Comparison of ENCODE assay signal across 9 mouse cellular contexts in genomic region chrX:73869334-73869733, GRCm38 (mm10). TPM values are rescaled to one million over a fixed set of nuclear protein-coding genes. Genes with fewer than 3 reads are reported as not detected.
DNase-seq lines count a peak whose midpoint lies in the region; ATAC-seq lines count a peak whose summit lies in the region.
"Had no signal": no experiment of that assay in that cellular context is flagged by ENCODE, and none has a peak within 500 bp of the region (broad histone marks: within the 10 kb centered on the region; RNA-seq: fewer than 3 reads in every experiment).

No protein-coding gene starts in this region.

- 6% methylated on average over 5 of the region's 5 CpGs for WGBS in liver, embryonic 13.5 days (ENCODE audit: insufficient replicate concordance)
- WGBS in liver, embryonic 12.5 days (ENCODE audit: insufficient replicate concordance), result 6% methylated on average over 5 of the region's 5 CpGs

- no peaks in the 10 kb centered on the region for H3K27me3 ChIP-seq in liver, embryonic 13.5 days
- peaks cover 15% of the 10 kb centered on the region; the same call in 1 of the 2 replicates for H3K27me3 ChIP-seq in liver, embryonic 12.5 days (replicated peaks)

- H3K4me3 ChIP-seq in liver, embryonic 13.5 days (replicated peaks), result no peak overlapping the region
- H3K4me3 ChIP-seq in liver, embryonic 12.5 days, result no peak overlapping the region

- no peak for ATAC-seq in liver, embryonic 13.5 days (ENCODE audit: low read depth)
- ATAC-seq in liver, embryonic 12.5 days, result no peak

- H3K4me1 ChIP-seq in liver, embryonic 13.5 days (replicated peaks), result peaks cover 22% of the 10 kb centered on the region
- peaks cover 15% of the 10 kb centered on the region; the same call in 1 of the 2 replicates for H3K4me1 ChIP-seq in liver, embryonic 12.5 days

- H3K9ac ChIP-seq in liver, embryonic 13.5 days, result no peak overlapping the region
- no peak overlapping the region for H3K9ac ChIP-seq in liver, embryonic 12.5 days
- H3K9ac ChIP-seq: liver, embryonic 14.5 days had no signal

- peak; percentile 22 for DNase-seq in liver, embryonic 13.5 days
- peak; percentile 23 for DNase-seq in Muller cell, postnatal 12 days (ENCODE audit: inconsistent ontology term)
- DNase-seq in embryo, embryonic 10 days (ENCODE audit: low spot score), result peak; percentile 57
- DNase-seq in retina, embryonic 14.5 days (ENCODE audit: low spot score), result peak; percentile 66
- DNase-seq in right cerebral cortex, postnatal 36 days (ENCODE audit: low spot score in 2 of 2), result no peak
- no peak for DNase-seq in right cerebral cortex, postnatal 10 days (ENCODE audit: low spot score in 2 of 2)

- no peak overlapping the region for H3K27ac ChIP-seq in liver, embryonic 13.5 days
- no peak overlapping the region for H3K27ac ChIP-seq in liver, embryonic 12.5 days
- H3K27ac ChIP-seq: liver, embryonic 14.5 days had no signal

- H3K4me2 ChIP-seq in liver, embryonic 13.5 days, result no peak overlapping the region
- H3K4me2 ChIP-seq in liver, embryonic 12.5 days, result no peak overlapping the region

- H3K36me3 ChIP-seq in liver, embryonic 13.5 days, result no peaks in the 10 kb centered on the region
- no peaks in the 10 kb centered on the region for H3K36me3 ChIP-seq in liver, embryonic 12.5 days

- H3K9me3 ChIP-seq in liver, embryonic 13.5 days (replicated peaks), result no peaks in the 10 kb centered on the region
- no peaks in the 10 kb centered on the region for H3K9me3 ChIP-seq in liver, embryonic 12.5 days (replicated peaks)

RNA-seq across cellular contexts. Expression of gene Avpr2, which starts 22.6 kb away (rescaled TPM):
- polyA plus RNA-seq in liver, embryonic 13.5 days (2015; fragmentation: Nextera tagmentation; extraction: Ambion mirVana), result 0.06 and 0.10 TPM in 2 replicates
- 0.08 and 0.13 TPM in 2 replicates for polyA plus RNA-seq in liver, embryonic 12.5 days (2016; fragmentation: Nextera tagmentation; extraction: Ambion mirVana)
- polyA plus RNA-seq: heart, embryonic 14.5 days had no signal

RNA-seq across cellular contexts. Expression of gene L1cam, which starts 26.6 kb away (rescaled TPM):
- 0.16 and 0.19 TPM in 2 replicates for polyA plus RNA-seq in liver, embryonic 13.5 days (2015; fragmentation: Nextera tagmentation; extraction: Ambion mirVana)
- polyA plus RNA-seq in liver, embryonic 12.5 days (2016; fragmentation: Nextera tagmentation; extraction: Ambion mirVana), result 0.11 and 0.38 TPM in 2 replicates

RNA-seq across cellular contexts. Expression of gene Pdzd4, which starts 44.6 kb away (rescaled TPM):
- 0.06 and 0.07 TPM in 2 replicates for polyA plus RNA-seq in liver, embryonic 13.5 days (2015; fragmentation: Nextera tagmentation; extraction: Ambion mirVana)
- 0.14 and 0.25 TPM in 2 replicates for polyA plus RNA-seq in liver, embryonic 12.5 days (2016; fragmentation: Nextera tagmentation; extraction: Ambion mirVana)

RNA-seq across cellular contexts. Expression of gene Arhgap4, which starts 52.3 kb away (rescaled TPM):
- 4.7 and 4.8 TPM in 2 replicates for polyA plus RNA-seq in liver, embryonic 13.5 days (2015; fragmentation: Nextera tagmentation; extraction: Ambion mirVana)
- polyA plus RNA-seq in liver, embryonic 12.5 days (2016; fragmentation: Nextera tagmentation; extraction: Ambion mirVana), result 7.1 and 8.6 TPM in 2 replicates

RNA-seq across cellular contexts. Expression of gene Naa10, which starts 52.4 kb away (rescaled TPM):
- polyA plus RNA-seq in liver, embryonic 13.5 days (2015; fragmentation: Nextera tagmentation; extraction: Ambion mirVana), result 129 and 131 TPM in 2 replicates
- 140 and 148 TPM in 2 replicates for polyA plus RNA-seq in liver, embryonic 12.5 days (2016; fragmentation: Nextera tagmentation; extraction: Ambion mirVana)

Comparison
In these comparisons a context has a peak if more than half of its experiments do, and no peak if none do; other contexts are left out.
1. DNase-seq: peak in liver, embryonic 13.5 days (single experiment), Muller cell, postnatal 12 days (single experiment), embryo, embryonic 10 days (single experiment) and retina, embryonic 14.5 days (single experiment); none in right cerebral cortex, postnatal 36 days (0 of 2) and right cerebral cortex, postnatal 10 days (0 of 2).